Mouse (Mus musculus) forebrain, embryonic 11.5 days (tissue): ENCODE data around the gene Slc25a34. TPM values are rescaled to one million over a fixed set of nuclear protein-coding genes. Genes with fewer than 3 reads are reported as not detected.

ENCODE experiments used
- ATAC-seq: fragments of 200-750 bp; cut with Nextera tagmentation; replicated peaks from 2 replicates; pipeline ENCODE4 v1.8.0; 2017; ENCODE audit warnings: moderate TSS enrichment; ENCODE audit not compliant: low FRiP score
- DNase-seq: peaks from one replicate; pipeline ENCODE4 v3.0.0-alpha.2; 2017; ENCODE audit warnings: low spot score
- H3K27ac ChIP-seq: fragments of 300-500 bp; sonication (generic); 2 replicates; pipeline ENCODE4 v1.5.1; 2014; ENCODE audit warnings: low read depth, low read length
- H3K27me3 ChIP-seq: fragments of 300-500 bp; sonication (generic); 2 replicates; pipeline ENCODE4 v1.6.1; 2014; ENCODE audit warnings: mild to moderate bottlenecking, low read length, mixed read lengths; ENCODE audit not compliant: control insufficient read depth, insufficient read depth
- H3K36me3 ChIP-seq: fragments of 300-500 bp; sonication (generic); 2 replicates; pipeline ENCODE4 v1.6.1; 2014; ENCODE audit warnings: mild to moderate bottlenecking, low read length, moderate library complexity, mixed read lengths; ENCODE audit not compliant: control insufficient read depth, insufficient read depth
- H3K4me1 ChIP-seq: fragments of 300-500 bp; sonication (generic); replicated peaks from 2 replicates; pipeline ENCODE4 v1.6.1; 2014; ENCODE audit warnings: low read length, mixed read lengths; ENCODE audit not compliant: control insufficient read depth, insufficient read depth
- H3K4me2 ChIP-seq: fragments of 300-500 bp; sonication (generic); 2 replicates; pipeline ENCODE4 v1.6.1; 2014; ENCODE audit warnings: low read depth, mild to moderate bottlenecking, low read length, moderate library complexity, mixed read lengths; ENCODE audit not compliant: severe bottlenecking
- H3K4me3 ChIP-seq: fragments of 300-500 bp; sonication (generic); 2 replicates; pipeline ENCODE4 v1.5.1; 2014; ENCODE audit warnings: low read depth, low read length
- H3K9ac ChIP-seq: fragments of 300-500 bp; sonication (generic); 2 replicates; pipeline ENCODE4 v1.6.1; 2014; ENCODE audit warnings: low read length
- H3K9me3 ChIP-seq: fragments of 300-500 bp; sonication (generic); 2 replicates; pipeline ENCODE4 v1.6.1; 2016; ENCODE audit warnings: low read length, mixed read lengths; ENCODE audit not compliant: control insufficient read depth
- WGBS: fragments of 180-500 bp; shearing (Covaris S2); extraction: QIAGEN DNeasy Blood & Tissue Kit; methylation state at CpG from one replicate; pipeline ENCODE4 v1.1.7; 2014; 5-methylcytosine and 5-hydroxymethylcytosine counted together
- polyA plus RNA-seq: library from polyadenylated mRNA; unstranded; fragments of >200 nt; fragmentation: Nextera tagmentation; extraction: Ambion mirVana; gene quantifications from 2 replicates; pipeline ENCODE4 v1.2.1, GENCODE M21; 2014

Gene Slc25a34
- polyA plus RNA-seq, 1 experiment from 2014 or later = not detected

DNA sequence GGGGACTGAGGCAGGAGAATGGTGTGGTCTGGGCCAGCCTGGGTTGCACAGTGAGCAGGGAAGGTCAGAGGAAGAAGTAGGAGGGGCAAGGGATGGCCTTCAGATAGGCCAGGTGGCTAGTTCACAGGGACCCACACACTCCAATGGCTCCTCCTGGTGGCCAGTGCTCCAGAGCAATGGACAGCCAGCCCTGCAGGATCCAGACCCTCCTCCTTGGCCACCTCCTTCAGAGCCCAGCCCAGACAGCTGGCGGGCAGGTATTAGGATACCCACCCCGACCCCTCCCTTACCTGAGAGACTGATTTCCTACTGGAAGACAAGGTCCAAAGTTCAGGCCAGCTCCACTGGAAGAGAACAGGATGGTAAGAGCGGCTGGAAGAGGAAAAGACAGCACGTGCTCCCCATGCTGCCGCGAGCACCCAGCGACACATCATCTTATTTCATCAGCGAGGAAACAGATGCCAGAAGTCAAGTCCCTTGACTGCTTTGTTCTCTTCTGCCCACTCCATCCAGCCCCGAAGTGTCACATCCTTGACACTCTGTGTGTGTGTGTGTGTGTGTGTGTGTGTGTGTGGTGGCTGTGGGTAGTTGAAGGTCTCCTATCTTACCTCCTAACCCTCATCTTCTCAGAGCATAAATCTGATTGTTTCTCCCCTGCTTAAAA, 27.9 kb downstream of the Slc25a34 start:
- H3K4me2 ChIP-seq = no peak overlapping the region
- no peaks in the 10 kb centered on the region for H3K36me3 ChIP-seq
- DNase-seq (no peak), ATAC-seq (no peak)
- no peak overlapping the region for H3K27ac ChIP-seq
- H3K4me1 ChIP-seq = peaks cover 16% of the 10 kb centered on the region; the same call in 1 of the 2 replicates
- no peak overlapping the region for H3K9ac ChIP-seq
- peaks cover 19% of the 10 kb centered on the region for H3K27me3 ChIP-seq
- no peaks in the 10 kb centered on the region for H3K9me3 ChIP-seq
- no peak overlapping the region for H3K4me3 ChIP-seq
- WGBS = 83% methylated on average over 9 of the region's 9 CpGs

- H3K9me3 ChIP-seq = no peaks in the 10 kb centered on the region
- H3K9ac ChIP-seq = no peak overlapping the region
- no peak for DNase-seq
- H3K4me1 ChIP-seq = peaks cover 16% of the 10 kb centered on the region; the same call in 1 of the 2 replicates
- no peak overlapping the region for H3K27ac ChIP-seq
- H3K27me3 ChIP-seq = peaks cover 18% of the 10 kb centered on the region
- no peak overlapping the region for H3K4me2 ChIP-seq
- no peak overlapping the region for H3K4me3 ChIP-seq
- ATAC-seq = no peak
- H3K36me3 ChIP-seq = no peaks in the 10 kb centered on the region
- 93% methylated on average over 11 of the region's 11 CpGs for WGBS
Observed at GRCm38 (mm10) chr4:141595138-141595537, 28.5 kb downstream of the Slc25a34 start.

DNA sequence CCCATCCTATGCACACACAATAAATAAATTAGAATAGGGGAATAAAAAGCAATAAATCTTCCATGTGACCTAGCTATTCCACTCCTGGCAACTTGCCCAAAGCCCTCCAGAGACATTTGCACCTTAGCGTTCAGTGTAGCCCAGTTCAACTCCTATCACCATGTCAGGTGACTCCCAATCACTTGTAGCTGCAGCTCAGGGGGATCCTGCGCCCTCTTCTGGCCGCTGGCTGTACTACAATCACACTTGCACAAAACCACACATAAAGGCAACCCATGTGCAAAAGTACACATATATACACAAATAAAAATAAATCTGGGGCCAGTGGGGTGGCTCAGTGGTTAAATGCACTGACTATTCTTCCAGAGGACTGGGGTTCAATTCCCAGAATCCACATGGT, 32.1 kb downstream of the Slc25a34 start:
- H3K36me3 ChIP-seq = no peaks in the 10 kb centered on the region

GRCm38 (mm10) chr4:141583919-141584318, 39.7 kb downstream of the Slc25a34 start:
- Histone ChIP-seq H3K4me2 (no peak overlapping the region), H3K9ac (no peak overlapping the region), H3K9me3 (no peaks in the 10 kb centered on the region), H3K4me1 (no peaks in the 10 kb centered on the region), H3K27ac (no peak overlapping the region), H3K36me3 (no peaks in the 10 kb centered on the region), H3K27me3 (no peaks in the 10 kb centered on the region), H3K4me3 (no peak overlapping the region)
- no peak for DNase-seq
- ATAC-seq = no peak
- 91% methylated on average over 8 of the region's 8 CpGs for WGBS

More for the DNA sequence above, 32.1 kb downstream of the Slc25a34 start:
- Histone ChIP-seq H3K27ac (no peak overlapping the region), H3K9ac (no peak overlapping the region), H3K4me3 (no peak overlapping the region), H3K4me2 (no peak overlapping the region), H3K4me1 (no peaks in the 10 kb centered on the region), H3K27me3 (no peaks in the 10 kb centered on the region), H3K9me3 (no peaks in the 10 kb centered on the region)
- WGBS = 26% methylated on average over 3 of the region's 3 CpGs
- ATAC-seq (no peak), DNase-seq (peak; percentile 72)

DNA sequence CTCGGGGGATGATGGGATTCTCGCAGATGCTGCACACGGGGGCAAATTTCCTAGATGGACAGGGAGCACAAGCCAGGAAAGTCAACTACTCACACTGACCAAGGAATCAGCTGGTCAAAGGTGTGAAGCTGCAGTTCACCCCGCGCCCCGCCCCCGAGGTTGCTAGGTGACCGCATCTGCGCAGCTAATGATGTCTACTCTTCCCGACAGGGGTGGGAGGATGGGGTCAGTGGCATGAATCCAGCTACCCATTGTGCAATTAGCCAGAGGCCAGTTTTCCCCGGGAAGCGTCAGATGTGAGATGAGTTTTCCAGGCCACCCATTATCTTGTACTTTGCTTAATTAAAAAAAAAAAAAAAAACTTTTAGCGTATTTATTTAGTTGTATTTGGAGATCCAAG, 42.6 kb downstream of the Slc25a34 start:
- Histone ChIP-seq H3K4me2 (no peak overlapping the region), H3K4me1 (no peaks in the 10 kb centered on the region), H3K36me3 (no peaks in the 10 kb centered on the region), H3K27me3 (no peaks in the 10 kb centered on the region), H3K27ac (no peak overlapping the region), H3K9me3 (no peaks in the 10 kb centered on the region), H3K4me3 (no peak overlapping the region), H3K9ac (no peak overlapping the region)
- 88% methylated on average over 13 of the region's 13 CpGs for WGBS
- DNase-seq (no peak), ATAC-seq (no peak)

GRCm38 (mm10) chr4:141578833-141579232, 44.8 kb downstream of the Slc25a34 start:
- H3K4me1 ChIP-seq = no peaks in the 10 kb centered on the region
- no peaks in the 10 kb centered on the region for H3K36me3 ChIP-seq
- H3K9me3 ChIP-seq = no peaks in the 10 kb centered on the region
- no peak overlapping the region for H3K4me2 ChIP-seq
- DNase-seq (no peak), ATAC-seq (no peak)
- 89% methylated on average over 3 of the region's 3 CpGs for WGBS
- H3K27me3 ChIP-seq = no peaks in the 10 kb centered on the region
- no peak overlapping the region for H3K9ac ChIP-seq
- no peak overlapping the region for H3K27ac ChIP-seq
- no peak overlapping the region for H3K4me3 ChIP-seq

DNA sequence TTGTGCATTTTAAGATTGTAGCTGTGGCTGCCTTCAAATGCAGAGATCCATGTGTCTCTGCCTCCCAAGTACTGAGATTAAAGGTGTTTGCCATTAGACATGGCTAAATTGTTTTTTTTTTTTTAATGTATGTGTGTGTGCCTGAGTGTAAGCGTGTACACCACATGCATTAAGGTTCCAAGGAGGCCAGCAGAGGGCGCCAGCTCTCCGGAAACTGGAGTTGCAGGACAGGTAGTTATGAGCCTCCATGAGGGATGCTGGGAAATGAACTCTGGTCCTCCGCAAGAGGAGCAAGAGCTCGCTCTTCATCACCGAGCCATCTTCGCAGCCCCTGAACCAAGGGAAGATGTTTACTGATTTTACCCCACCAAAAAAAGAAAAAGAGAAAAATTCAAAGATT, 46.7 kb downstream of the Slc25a34 start:
- H3K4me2 ChIP-seq = no peak overlapping the region
- no peaks in the 10 kb centered on the region for H3K9me3 ChIP-seq
- ATAC-seq (no peak), DNase-seq (peak; percentile 58)
- no peaks in the 10 kb centered on the region for H3K27me3 ChIP-seq
- 93% methylated on average over 7 of the region's 7 CpGs for WGBS
- H3K4me3 ChIP-seq = no peak overlapping the region
- no peaks in the 10 kb centered on the region for H3K4me1 ChIP-seq
- no peak overlapping the region for H3K9ac ChIP-seq
- H3K27ac ChIP-seq = no peak overlapping the region
- H3K36me3 ChIP-seq = no peaks in the 10 kb centered on the region

GRCm38 (mm10) chr4:141576404-141576803, 47.2 kb downstream of the Slc25a34 start:
- ATAC-seq (no peak), DNase-seq (peak; percentile 48)
- Histone ChIP-seq H3K27me3 (no peaks in the 10 kb centered on the region), H3K4me1 (no peaks in the 10 kb centered on the region), H3K4me3 (no peak overlapping the region), H3K4me2 (no peak overlapping the region), H3K9ac (no peak overlapping the region), H3K9me3 (no peaks in the 10 kb centered on the region), H3K36me3 (no peaks in the 10 kb centered on the region), H3K27ac (no peak overlapping the region)
- WGBS = 83% methylated on average over 11 of the region's 11 CpGs
